Mouse (Mus musculus): ENCODE measurements around the gene Rps2.

The Rps2 gene

DNA sequence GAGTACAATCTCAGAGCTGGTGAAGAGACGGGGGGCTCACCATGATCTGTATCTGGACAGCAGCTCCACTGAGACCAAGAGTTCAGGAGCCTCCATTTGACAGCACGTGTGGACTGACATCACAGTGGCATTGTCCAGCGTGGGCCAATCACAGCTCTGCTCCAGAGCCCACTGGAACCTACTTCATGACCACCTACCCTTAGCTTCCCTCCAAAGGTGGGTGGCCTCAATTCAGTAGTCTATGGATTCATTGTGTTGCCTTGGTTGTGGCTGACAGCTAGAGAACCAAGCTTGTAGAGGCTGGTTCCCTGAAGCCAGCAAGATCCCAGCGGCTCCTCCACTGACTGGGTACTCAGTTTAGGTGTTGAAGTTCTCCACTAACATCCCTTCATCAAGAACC is at the start of gene Rps2, which contains the start of gene Rnf151:
TSS of gene Rps2 (plus strand) at position 174 of the 400 bp plus-strand sequence.
TSS of gene Rnf151 (minus strand) at position 121 of the 400 bp plus-strand sequence.
- no peak for DNase-seq (ENCODE audit: low read depth)

GRCm38 (mm10) chr17:24669214-24669544 is 48.7 kb upstream of the Rps2 start:
- DNase-seq (ENCODE audit: low read depth) = peak; percentile 44

- peak; percentile 92 for DNase-seq (ENCODE audit: low read depth)
Measured at GRCm38 (mm10) chr17:24669545-24670245, 48.2 kb upstream of the Rps2 start, which contains the start of gene Zfp598. Gene Zfp598, plus strand, starts transcription at chr17:24669687.

DNA sequence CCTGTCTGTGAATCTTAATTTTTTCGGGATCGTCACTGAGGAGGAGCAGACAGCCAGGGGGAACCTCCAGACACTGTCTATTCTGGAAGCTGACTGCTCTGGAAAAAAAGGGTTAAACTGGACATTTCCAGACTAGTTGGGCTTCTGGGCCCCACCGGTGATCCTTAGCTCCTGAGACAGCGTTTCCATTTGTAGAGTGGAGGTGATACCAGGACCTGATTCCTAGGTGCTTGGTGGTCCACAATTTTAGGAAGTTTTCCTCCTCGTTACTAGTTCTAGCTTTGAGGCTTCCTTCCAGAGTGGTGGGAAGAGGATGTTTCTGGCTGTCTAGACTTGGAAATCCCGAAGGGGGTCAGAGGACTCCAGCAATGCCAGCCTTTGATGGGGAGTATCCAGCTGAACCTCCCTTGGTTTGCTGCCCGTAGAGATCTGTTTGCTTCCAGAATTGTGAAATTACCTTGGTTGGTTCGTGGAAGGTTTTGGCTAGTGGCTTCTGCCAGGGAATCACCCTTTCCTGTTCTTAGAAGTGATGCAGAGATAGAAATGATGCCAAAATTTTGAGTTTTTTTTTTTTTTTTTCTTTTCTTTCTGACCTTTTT is 47.6 kb upstream of the Rps2 start:
- no peak for DNase-seq (ENCODE audit: low read depth)

GRCm38 (mm10) chr17:24671346-24671745 is 46.6 kb upstream of the Rps2 start:
- DNase-seq (ENCODE audit: low read depth) = peak; percentile 6

GRCm38 (mm10) chr17:24672141-24672540 is 45.8 kb upstream of the Rps2 start:
- DNase-seq (ENCODE audit: low read depth) = peak; percentile 82

- no peak for DNase-seq (ENCODE audit: low read depth)
Measured at GRCm38 (mm10) chr17:24674277-24674676, 43.6 kb upstream of the Rps2 start.

DNA sequence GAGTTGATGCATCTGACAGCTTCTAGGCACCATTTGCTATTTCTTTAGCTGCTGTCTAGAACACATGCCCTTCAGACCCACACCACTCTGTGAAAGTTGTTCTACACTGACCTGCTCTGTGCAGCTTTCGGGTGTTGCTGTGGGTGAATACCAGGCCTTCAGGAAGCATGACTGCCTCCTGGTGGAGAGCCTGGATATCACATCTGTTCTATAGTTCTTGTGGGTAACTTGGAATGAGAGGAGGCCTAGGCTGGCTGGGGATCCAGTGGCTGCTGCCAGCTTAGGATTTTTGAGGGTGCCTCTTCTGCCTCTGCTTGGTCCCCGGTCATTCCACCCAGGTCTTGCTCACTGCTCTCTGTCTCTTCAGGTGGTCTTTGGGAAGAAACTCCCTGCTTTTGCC is 41.7 kb upstream of the Rps2 start:
- DNase-seq (ENCODE audit: low read depth) = peak; percentile 84

DNA sequence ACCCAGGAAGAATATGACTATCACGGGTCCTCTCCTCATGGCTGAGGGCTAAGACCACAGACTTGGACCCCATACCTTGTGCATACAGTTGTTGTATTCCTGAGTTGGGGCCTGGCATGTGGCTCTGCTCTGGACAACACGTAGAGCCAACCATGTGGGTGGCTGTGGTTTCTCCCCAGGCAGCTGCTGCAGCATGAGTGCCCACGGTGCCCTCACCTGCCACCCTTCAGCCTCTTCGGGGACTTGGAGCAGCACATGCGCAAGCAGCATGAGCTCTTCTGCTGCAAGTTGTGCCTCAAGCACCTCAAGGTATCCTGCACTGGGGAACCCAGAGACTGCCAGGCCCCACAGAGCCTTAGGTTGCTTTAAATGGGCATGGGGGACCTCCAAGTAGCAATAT is 41.0 kb upstream of the Rps2 start:
- no peak for DNase-seq (ENCODE audit: low read depth)

GRCm38 (mm10) chr17:24677500-24678080 is 40.3 kb upstream of the Rps2 start:
- DNase-seq (ENCODE audit: low read depth) = no peak

DNA sequence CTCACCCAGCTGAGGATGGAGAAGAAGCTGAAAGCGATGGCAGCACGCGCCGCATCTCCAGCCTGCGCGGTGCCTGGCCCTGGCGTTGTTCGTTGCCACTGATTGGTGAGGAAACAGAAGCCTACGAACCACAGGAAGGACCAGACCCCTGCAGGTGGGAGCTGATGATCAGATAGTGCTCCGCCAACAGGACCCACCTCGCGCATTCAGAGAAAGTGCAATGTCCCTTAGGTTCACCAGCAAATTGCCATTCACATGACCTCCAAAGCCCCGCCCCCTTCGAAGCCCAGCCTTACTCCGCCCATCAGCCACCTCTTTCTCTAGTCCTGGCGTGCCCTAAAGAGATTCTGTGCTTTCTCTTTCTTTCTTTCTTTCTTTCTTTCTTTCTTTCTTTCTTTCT is 31.4 kb upstream of the Rps2 start:
- DNase-seq (ENCODE audit: low read depth) = peak; percentile 76

GRCm38 (mm10) chr17:24687146-24687595 is 30.7 kb upstream of the Rps2 start:
- DNase-seq (ENCODE audit: low read depth) = peak; percentile 74

GRCm38 (mm10) chr17:24687599-24687998 is 30.3 kb upstream of the Rps2 start:
- DNase-seq (ENCODE audit: low read depth) = no peak

GRCm38 (mm10) chr17:24689251-24690081 is 28.4 kb upstream of the Rps2 start, which contains the start of gene Syngr3:
Gene Syngr3, minus strand, starts transcription at chr17:24689955.
- no peak for DNase-seq (ENCODE audit: low read depth)

- no peak for DNase-seq (ENCODE audit: low read depth)
Measured at GRCm38 (mm10) chr17:24692385-24692784, 25.5 kb upstream of the Rps2 start.

- peak; percentile 39 for DNase-seq (ENCODE audit: low read depth)
Measured at GRCm38 (mm10) chr17:24695326-24696010, 22.4 kb upstream of the Rps2 start.

DNA sequence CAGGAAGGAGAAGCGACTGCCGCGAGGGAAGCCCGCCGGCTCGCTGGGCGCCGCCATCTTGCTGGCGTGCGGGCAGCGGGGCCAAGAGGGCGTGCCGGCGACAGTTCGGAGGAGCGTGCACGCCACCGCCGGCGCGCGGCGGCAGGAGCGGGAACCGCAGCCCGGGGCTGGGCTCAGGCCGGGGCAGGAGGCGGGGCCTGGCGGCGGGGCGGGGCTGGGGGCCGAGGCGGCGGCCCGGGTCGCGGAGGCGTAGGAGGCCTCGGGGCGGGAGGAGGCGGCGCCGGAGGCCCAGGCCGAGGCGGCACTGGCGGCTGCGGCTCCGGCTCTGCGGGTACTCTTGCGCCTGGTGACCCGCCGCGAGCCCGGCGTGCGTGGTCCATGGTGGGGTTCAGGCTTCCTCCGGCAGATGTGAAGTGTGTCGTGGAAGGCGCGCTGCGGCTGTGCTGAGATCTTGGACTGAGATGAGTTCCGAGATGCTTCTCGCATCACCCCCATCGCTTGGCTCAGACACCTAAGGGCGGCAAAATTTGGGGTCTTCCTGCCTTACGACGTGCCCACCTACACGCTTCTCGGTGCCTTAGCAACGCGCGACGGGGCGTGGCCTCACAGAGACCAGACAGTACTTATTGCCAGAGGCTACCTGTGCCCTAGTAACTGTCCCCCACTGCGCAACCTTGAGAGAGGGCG is 21.8 kb upstream of the Rps2 start, which contains the start of the genes Gfer and Noxo1:
TSS of gene Gfer (minus strand) at position 146 of the 687 bp plus-strand sequence.
TSS of gene Noxo1 (plus strand) at position 224 of the 687 bp plus-strand sequence.
- peak; percentile 72 for DNase-seq (ENCODE audit: low read depth)

- no peak for DNase-seq (ENCODE audit: low read depth)
Measured at GRCm38 (mm10) chr17:24697985-24698384, 19.9 kb upstream of the Rps2 start.

DNA sequence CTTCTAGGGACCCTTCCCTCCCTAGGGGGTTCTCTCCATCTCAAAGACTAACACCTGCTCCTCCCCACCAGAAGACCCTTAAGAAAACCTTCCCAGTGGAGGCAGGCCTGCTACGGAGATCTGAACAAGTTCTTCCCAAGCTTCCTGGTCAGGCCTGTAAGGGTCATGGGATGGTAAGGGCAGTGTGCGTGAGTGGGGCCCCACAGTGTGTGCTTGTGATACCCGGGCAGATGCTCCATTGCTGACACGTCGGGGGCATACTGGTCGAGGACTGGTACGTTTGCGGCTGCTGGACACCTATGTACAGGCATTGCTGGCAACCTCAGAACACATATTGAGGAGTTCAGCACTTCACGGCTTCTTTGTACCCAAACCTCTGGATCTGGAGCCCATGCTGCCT is 19.2 kb upstream of the Rps2 start:
- DNase-seq (ENCODE audit: low read depth) = no peak

DNA sequence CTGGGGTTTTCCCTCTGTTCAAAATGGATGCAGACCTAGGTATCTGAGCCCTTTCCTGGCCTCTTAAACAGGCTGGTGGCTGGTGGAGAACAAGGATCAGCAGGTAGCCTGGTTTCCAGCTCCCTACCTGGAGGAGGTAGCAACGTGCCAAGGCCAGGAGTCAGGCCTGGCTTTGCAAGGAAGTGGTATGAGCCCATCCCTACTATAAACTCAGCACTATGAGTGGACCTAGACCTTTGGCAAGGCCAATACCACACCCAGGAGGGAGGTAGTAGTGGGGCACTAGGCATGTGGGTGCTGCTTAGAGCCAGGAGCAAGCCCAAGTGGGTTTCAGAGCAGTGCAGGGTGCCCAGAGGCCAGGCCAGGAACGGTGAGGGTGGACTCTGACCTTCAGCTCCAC is 18.4 kb upstream of the Rps2 start:
- DNase-seq (ENCODE audit: low read depth) = no peak

- DNase-seq (ENCODE audit: low read depth) = no peak
Measured at GRCm38 (mm10) chr17:24701251-24701650, 16.7 kb upstream of the Rps2 start.
